Comparison of ENCODE assay signal across 8 mouse cellular contexts in genomic region chr12:49390926-49391304, GRCm38 (mm10). TPM values are rescaled to one million over a fixed set of nuclear protein-coding genes. Genes with fewer than 3 reads are reported as not detected.
DNase-seq lines count a peak whose midpoint lies in the region; ATAC-seq lines count a peak whose summit lies in the region.

No protein-coding gene starts in this region.

- H3K27me3 ChIP-seq in kidney, embryonic 14.5 days (ENCODE audit: control insufficient read depth, insufficient read depth, low read length): peaks cover 76% of the 10 kb centered on the region
- H3K27me3 ChIP-seq in embryonic facial prominence, embryonic 11.5 days (ENCODE audit: control insufficient read depth, insufficient read depth, low read length): peaks cover 26% of the 10 kb centered on the region
- peaks cover 73% of the 10 kb centered on the region for H3K27me3 ChIP-seq in hindbrain, embryonic 13.5 days
- H3K27me3 ChIP-seq in midbrain, embryonic 15.5 days (replicated peaks): peaks cover 61% of the 10 kb centered on the region

- no peaks in the 10 kb centered on the region for H3K9me3 ChIP-seq in kidney, embryonic 14.5 days (ENCODE audit: control insufficient read depth, low read length)
- no peaks in the 10 kb centered on the region for H3K9me3 ChIP-seq in embryonic facial prominence, embryonic 11.5 days (replicated peaks; ENCODE audit: control insufficient read depth, low read length)
- H3K9me3 ChIP-seq in hindbrain, embryonic 13.5 days: no peaks in the 10 kb centered on the region
- H3K9me3 ChIP-seq in midbrain, embryonic 15.5 days: no peaks in the 10 kb centered on the region

- no peaks in the 10 kb centered on the region for H3K36me3 ChIP-seq in kidney, embryonic 14.5 days (ENCODE audit: control insufficient read depth, insufficient read depth, low read length)
- no peaks in the 10 kb centered on the region for H3K36me3 ChIP-seq in embryonic facial prominence, embryonic 11.5 days (replicated peaks; ENCODE audit: control insufficient read depth, insufficient read depth, low read depth, low read length)
- no peaks in the 10 kb centered on the region for H3K36me3 ChIP-seq in hindbrain, embryonic 13.5 days
- no peaks in the 10 kb centered on the region for H3K36me3 ChIP-seq in midbrain, embryonic 15.5 days (replicated peaks)

- no peak overlapping the region for H3K9ac ChIP-seq in kidney, embryonic 14.5 days (ENCODE audit: low read depth, low read length)
- peak overlapping the region; percentile 56 for H3K9ac ChIP-seq in embryonic facial prominence, embryonic 11.5 days (replicated peaks; ENCODE audit: low read length)
- H3K9ac ChIP-seq in hindbrain, embryonic 13.5 days: 0 out of 2 replicates have a peak overlapping the region, but pooled peaks have one; percentile 24
- no peak overlapping the region for H3K9ac ChIP-seq in midbrain, embryonic 15.5 days

- ATAC-seq in kidney, embryonic 14.5 days (ENCODE audit: low FRiP score, low TSS enrichment): no peak
- ATAC-seq in embryonic facial prominence, embryonic 11.5 days (replicated peaks; ENCODE audit: insufficient number of reproducible peaks, low FRiP score, low TSS enrichment, low read depth): peak; percentile 22; the same call in 1 of the 2 replicates
- no peak for ATAC-seq in hindbrain, embryonic 13.5 days (ENCODE audit: low FRiP score)
- ATAC-seq in midbrain, embryonic 15.5 days (replicated peaks): no peak

- H3K27ac ChIP-seq in kidney, embryonic 14.5 days (ENCODE audit: low read depth, low read length): no peak overlapping the region
- H3K27ac ChIP-seq in embryonic facial prominence, embryonic 11.5 days (replicated peaks; ENCODE audit: low read depth, low read length): no peak overlapping the region
- H3K27ac ChIP-seq in hindbrain, embryonic 13.5 days: no peak overlapping the region
- H3K27ac ChIP-seq in midbrain, embryonic 15.5 days: no peak overlapping the region

- H3K4me1 ChIP-seq in kidney, embryonic 14.5 days (ENCODE audit: control insufficient read depth, insufficient read depth, low read length): no peaks in the 10 kb centered on the region
- peaks cover 2% of the 10 kb centered on the region; the same call in 1 of the 2 replicates for H3K4me1 ChIP-seq in embryonic facial prominence, embryonic 11.5 days (ENCODE audit: control insufficient read depth, insufficient read depth, low read length)
- peaks cover 6% of the 10 kb centered on the region for H3K4me1 ChIP-seq in hindbrain, embryonic 13.5 days (replicated peaks)
- H3K4me1 ChIP-seq in midbrain, embryonic 15.5 days: peaks cover 9% of the 10 kb centered on the region; the same call in 1 of the 2 replicates

- H3K4me2 ChIP-seq in kidney, embryonic 14.5 days (replicated peaks; ENCODE audit: low read depth, low read length): peak overlapping the region; percentile 22
- peak overlapping the region; percentile 40 for H3K4me2 ChIP-seq in embryonic facial prominence, embryonic 11.5 days (ENCODE audit: low read depth, low read length)
- peak overlapping the region; percentile 47 for H3K4me2 ChIP-seq in hindbrain, embryonic 13.5 days
- peak overlapping the region; percentile 46 for H3K4me2 ChIP-seq in midbrain, embryonic 15.5 days

- H3K4me3 ChIP-seq in kidney, embryonic 14.5 days (ENCODE audit: low read length): peak overlapping the region; percentile 16
- peak overlapping the region; percentile 25 for H3K4me3 ChIP-seq in embryonic facial prominence, embryonic 11.5 days (ENCODE audit: low read depth, low read length)
- peak overlapping the region; percentile 25 for H3K4me3 ChIP-seq in hindbrain, embryonic 13.5 days
- peak overlapping the region; percentile 20 for H3K4me3 ChIP-seq in midbrain, embryonic 15.5 days

- 1% methylated on average over 9 of the region's 9 CpGs for WGBS in kidney, embryonic 14.5 days
- WGBS in embryonic facial prominence, embryonic 11.5 days: under 1% methylated on average over 9 of the region's 9 CpGs
- 1% methylated on average over 9 of the region's 9 CpGs for WGBS in hindbrain, embryonic 13.5 days
- under 1% methylated on average over 9 of the region's 9 CpGs for WGBS in midbrain, embryonic 15.5 days

- no peak for DNase-seq in kidney, postnatal 10 days
- peak; percentile 36 for DNase-seq in embryonic facial prominence, embryonic 11.5 days (ENCODE audit: low spot score)
- DNase-seq in adrenal gland, adult 8-10 months: no peak
- DNase-seq in adrenal gland, adult (ENCODE audit: inconsistent age in 2 of 2, low spot score in 1 of 2): no peak
- no peak for DNase-seq in urinary bladder, postnatal 10 days (ENCODE audit: low spot score)

RNA-seq across cellular contexts. Expression of gene Gm43517, which starts 5.9 kb away (rescaled TPM):
- not detected in 2 replicates for polyA plus RNA-seq in kidney, embryonic 14.5 days (2014; fragmentation: Nextera tagmentation; extraction: Ambion mirVana)
- 0.10 TPM in 1 of 2 replicates, not detected in the other for polyA plus RNA-seq in embryonic facial prominence, embryonic 11.5 days (2014; fragmentation: Nextera tagmentation; extraction: Ambion mirVana)
- polyA plus RNA-seq in hindbrain, embryonic 13.5 days (2015; fragmentation: Nextera tagmentation; extraction: Ambion mirVana): not detected in 2 replicates
- polyA plus RNA-seq in midbrain, embryonic 15.5 days (2015; fragmentation: Nextera tagmentation; extraction: Ambion mirVana): 0.24 TPM in 1 of 2 replicates, not detected in the other
- total RNA-seq in adrenal gland, adult 8-10 months (2022): not detected

RNA-seq across cellular contexts. Expression of gene Foxg1, which starts 8.5 kb away (rescaled TPM):
- not detected in 2 replicates for polyA plus RNA-seq in kidney, embryonic 14.5 days (2014; fragmentation: Nextera tagmentation; extraction: Ambion mirVana)
- 3.7 and 5.0 TPM in 2 replicates for polyA plus RNA-seq in embryonic facial prominence, embryonic 11.5 days (2014; fragmentation: Nextera tagmentation; extraction: Ambion mirVana)
- 0.40 and 0.44 TPM in 2 replicates for polyA plus RNA-seq in hindbrain, embryonic 13.5 days (2015; fragmentation: Nextera tagmentation; extraction: Ambion mirVana)
- polyA plus RNA-seq in midbrain, embryonic 15.5 days (2015; fragmentation: Nextera tagmentation; extraction: Ambion mirVana): 1.3 and 2.4 TPM in 2 replicates
- not detected for total RNA-seq in adrenal gland, adult 8-10 months (2022)

Comparison
In these comparisons a context has a peak if more than half of its experiments do, and no peak if none do; other contexts are left out.
1. H3K9ac ChIP-seq: peak in embryonic facial prominence, embryonic 11.5 days (single experiment) and hindbrain, embryonic 13.5 days (single experiment); none in kidney, embryonic 14.5 days (single experiment) and midbrain, embryonic 15.5 days (single experiment).
2. Peak in every context shown above with its lines, with median percentiles within 50 percentile points of each other: H3K4me2 ChIP-seq and H3K4me3 ChIP-seq.